Mouse (Mus musculus): ENCODE measurements around the gene Ankrd53.

DNA sequence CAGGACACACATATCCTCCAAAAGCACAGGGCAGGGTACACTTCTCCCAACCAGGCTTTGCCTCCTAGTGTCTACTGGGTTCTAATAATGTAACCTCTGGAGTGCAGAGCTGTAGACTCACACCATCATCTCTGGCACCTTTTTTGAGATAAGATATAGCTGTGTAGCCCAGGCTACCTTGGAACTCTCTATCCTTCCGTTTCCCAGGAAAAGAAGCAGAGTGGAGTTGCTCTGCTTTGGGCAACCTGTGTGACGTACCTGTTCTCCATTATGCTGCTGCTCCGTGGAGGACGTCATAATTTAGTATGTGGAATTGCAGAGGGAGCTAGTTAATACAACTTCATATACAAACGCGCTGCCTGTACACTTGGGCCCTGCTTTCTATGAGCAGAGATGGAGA lies at the start of gene Ankrd53:
- TF ChIP-seq CTCF (IDR thresholded peaks at IDR 0.05; ENCODE audit: low read depth) (no peak), EP300 (IDR thresholded peaks at IDR 0.05; ENCODE audit: low read depth) (no peak)

Measured in liver, postnatal 0 days (tissue).